Mouse (Mus musculus): ENCODE results near the gene Actl10. TPM values are rescaled to one million over a fixed set of nuclear protein-coding genes. Genes with fewer than 3 reads are reported as not detected.

Gene Actl10
- polyA plus RNA-seq, 1 experiment from 2014 or later = not detected

DNA sequence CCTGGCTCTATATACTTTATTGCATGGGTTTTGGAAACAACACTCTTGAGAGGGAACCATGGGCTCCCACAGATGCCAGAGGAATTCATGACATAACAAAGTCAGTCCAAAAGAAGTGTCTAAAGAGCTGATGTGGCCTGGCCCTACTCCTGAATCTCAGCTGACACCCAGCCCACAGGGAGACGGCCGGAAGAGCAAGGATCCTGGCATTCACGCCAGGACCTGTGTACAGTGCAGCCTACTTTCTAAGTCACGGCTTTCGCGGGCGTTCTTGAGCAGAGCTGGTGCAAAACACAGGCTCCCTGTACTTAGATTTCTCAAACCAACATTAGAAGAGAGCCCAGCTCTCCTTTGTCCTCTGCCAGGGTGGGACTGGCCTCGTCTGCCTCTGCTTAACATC is 29.0 kb downstream of the Actl10 start:
- Histone ChIP-seq H3K4me1 (ENCODE audit: insufficient read depth, low read depth, low read length) (no peaks in the 10 kb centered on the region), H3K27me3 (replicated peaks; ENCODE audit: insufficient read depth, low read length) (no peaks in the 10 kb centered on the region), H3K4me3 (ENCODE audit: low read depth, low read length) (no peak overlapping the region), H3K36me3 (ENCODE audit: insufficient read depth, low read length) (no peaks in the 10 kb centered on the region), H3K9me3 (ENCODE audit: low read length) (no peaks in the 10 kb centered on the region), H3K4me2 (replicated peaks; ENCODE audit: low read depth, low read length) (no peak overlapping the region), H3K9ac (replicated peaks; ENCODE audit: low read depth) (no peak overlapping the region), H3K27ac (ENCODE audit: low read length) (no peak overlapping the region)
- TF ChIP-seq EP300 (IDR thresholded peaks at IDR 0.05) (no peak), CTCF (IDR thresholded peaks at IDR 0.05) (no peak)
- DNase-seq (ENCODE audit: low spot score) (peak; percentile 49), ATAC-seq (peak; percentile 66)
- WGBS = 51% methylated on average over 8 of the region's 8 CpGs

DNA sequence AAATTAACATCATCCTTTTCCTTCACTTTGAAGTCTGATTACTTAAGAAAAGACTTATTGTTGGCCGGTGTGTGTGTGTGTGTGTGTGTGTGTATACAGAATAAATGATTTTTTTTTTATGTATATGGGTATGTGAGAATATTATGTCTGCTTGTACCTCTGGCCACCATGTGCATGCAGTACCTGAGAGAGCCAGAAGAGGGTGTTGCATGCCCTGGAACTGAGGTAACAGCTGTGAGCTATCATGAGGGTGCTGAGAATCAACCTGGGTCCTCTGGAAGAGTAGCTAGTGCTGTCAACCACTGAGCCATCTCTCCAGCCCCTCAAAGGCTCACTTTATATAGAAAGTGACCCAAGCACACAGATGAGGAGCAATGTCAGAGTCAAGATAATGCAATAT is 29.8 kb downstream of the Actl10 start:
- Histone ChIP-seq H3K9ac (replicated peaks; ENCODE audit: low read depth) (no peak overlapping the region), H3K9me3 (ENCODE audit: low read length) (no peaks in the 10 kb centered on the region), H3K27me3 (replicated peaks; ENCODE audit: insufficient read depth, low read length) (no peaks in the 10 kb centered on the region), H3K27ac (ENCODE audit: low read length) (no peak overlapping the region), H3K36me3 (ENCODE audit: insufficient read depth, low read length) (no peaks in the 10 kb centered on the region), H3K4me1 (ENCODE audit: insufficient read depth, low read depth, low read length) (no peaks in the 10 kb centered on the region), H3K4me3 (ENCODE audit: low read depth, low read length) (no peak overlapping the region), H3K4me2 (replicated peaks; ENCODE audit: low read depth, low read length) (no peak overlapping the region)
- TF ChIP-seq CTCF (IDR thresholded peaks at IDR 0.05) = peak; percentile 27; the same call in 1 of the 2 replicates
- no peak for TF ChIP-seq EP300 (IDR thresholded peaks at IDR 0.05)
- 78% methylated on average over 1 of the region's 1 CpGs for WGBS
- ATAC-seq (no peak), DNase-seq (ENCODE audit: low spot score) (no peak)

DNA sequence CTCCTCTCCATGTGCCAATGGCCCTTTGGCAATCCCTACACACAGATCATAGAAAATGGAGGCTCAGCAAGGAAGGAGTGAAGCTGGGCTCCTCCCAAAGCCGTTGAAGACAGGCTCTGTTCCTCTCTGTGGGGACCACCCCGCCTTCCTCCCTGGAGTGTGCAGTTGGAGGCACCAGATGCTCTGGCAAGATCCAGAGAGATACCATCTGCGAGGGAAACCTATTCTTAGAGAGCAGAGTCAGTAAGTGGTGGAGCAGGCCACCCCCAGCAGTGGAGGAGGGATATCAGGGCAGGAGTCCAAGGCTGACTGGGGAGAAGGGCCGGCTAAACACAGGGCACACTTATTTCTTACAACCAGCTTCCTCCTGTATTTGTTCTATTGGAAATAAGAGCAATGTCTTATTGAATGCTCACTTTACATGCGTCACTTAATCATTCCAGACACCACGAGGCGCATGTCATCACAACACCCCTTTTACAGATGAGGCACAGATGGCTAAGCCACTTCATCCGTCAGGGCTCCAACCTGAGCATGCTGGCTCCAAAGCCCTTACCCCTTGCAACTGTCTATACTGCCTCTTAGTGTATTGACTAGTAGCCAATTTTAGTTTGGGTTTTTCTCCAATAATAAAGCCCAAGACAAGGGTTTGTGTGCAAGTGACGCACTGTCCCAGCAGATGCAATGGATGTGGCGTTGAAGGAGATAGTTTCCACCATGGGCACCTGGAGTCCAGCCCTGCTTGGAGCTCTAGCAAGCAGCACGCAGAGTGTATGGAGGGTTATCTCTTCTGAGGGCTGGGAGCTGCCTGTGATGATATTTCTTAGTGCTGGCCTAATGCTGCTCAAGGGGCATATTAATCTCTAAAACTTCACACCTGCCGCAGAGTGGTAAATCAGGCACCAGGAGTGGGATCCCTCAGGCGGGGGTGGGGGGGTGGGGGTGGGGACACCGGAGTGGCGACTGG is 32.6 kb downstream of the Actl10 start:
- no peak overlapping the region for H3K4me2 ChIP-seq (replicated peaks; ENCODE audit: low read depth, low read length)
- 50% methylated on average over 15 of the region's 15 CpGs for WGBS
- no peak overlapping the region for H3K27ac ChIP-seq (ENCODE audit: low read length)

DNA sequence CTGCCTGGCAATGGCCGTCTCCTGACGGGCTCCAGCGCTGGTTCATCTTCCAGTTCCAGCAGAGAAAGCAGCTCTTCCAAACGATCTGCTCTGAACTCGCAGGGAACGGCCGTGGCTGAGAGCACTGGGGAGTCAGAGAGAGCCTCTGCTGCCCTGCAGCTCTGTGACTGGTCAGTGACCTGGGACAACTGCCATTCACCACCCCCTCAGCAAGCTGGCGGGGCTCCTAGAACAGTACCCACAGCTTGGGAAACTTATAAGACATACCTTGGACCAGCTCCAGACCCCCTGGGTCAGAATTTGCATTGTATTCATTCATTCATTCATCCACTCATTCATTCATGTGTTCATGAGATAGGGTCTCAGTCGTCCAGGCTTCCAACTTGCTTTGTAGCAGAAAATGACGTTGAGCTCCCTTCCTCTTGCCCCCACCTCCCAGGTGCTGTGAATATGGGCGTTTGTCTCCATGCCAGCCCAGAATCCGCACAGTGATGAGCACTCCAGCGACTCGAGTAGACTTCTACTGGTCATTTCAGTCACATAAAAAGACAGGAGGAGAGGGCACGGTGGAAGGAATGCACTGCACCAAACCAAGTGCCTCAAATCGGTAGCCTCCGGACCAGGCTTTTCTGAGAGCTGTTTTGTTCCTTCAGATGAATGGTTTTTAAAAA is 33.5 kb downstream of the Actl10 start:
- Histone ChIP-seq H3K4me1 (ENCODE audit: insufficient read depth, low read depth, low read length) (no peaks in the 10 kb centered on the region), H3K9ac (replicated peaks; ENCODE audit: low read depth) (no peak overlapping the region), H3K4me3 (ENCODE audit: low read depth, low read length) (no peak overlapping the region), H3K27me3 (replicated peaks; ENCODE audit: insufficient read depth, low read length) (no peaks in the 10 kb centered on the region), H3K4me2 (replicated peaks; ENCODE audit: low read depth, low read length) (no peak overlapping the region), H3K36me3 (ENCODE audit: insufficient read depth, low read length) (peaks cover 9% of the 10 kb centered on the region; the same call in 1 of the 2 replicates), H3K27ac (ENCODE audit: low read length) (no peak overlapping the region), H3K9me3 (ENCODE audit: low read length) (no peaks in the 10 kb centered on the region)
- ATAC-seq (no peak), DNase-seq (ENCODE audit: low spot score) (no peak)
- WGBS = 49% methylated on average over 17 of the region's 17 CpGs
- TF ChIP-seq EP300 (IDR thresholded peaks at IDR 0.05) (no peak), CTCF (IDR thresholded peaks at IDR 0.05) (no peak)

More for the DNA sequence above, 32.6 kb downstream of the Actl10 start:
- peak; percentile 64 for ATAC-seq
- Histone ChIP-seq H3K27me3 (replicated peaks; ENCODE audit: insufficient read depth, low read length) (no peaks in the 10 kb centered on the region), H3K4me1 (ENCODE audit: insufficient read depth, low read depth, low read length) (no peaks in the 10 kb centered on the region), H3K36me3 (ENCODE audit: insufficient read depth, low read length) (peaks cover 9% of the 10 kb centered on the region; the same call in 1 of the 2 replicates), H3K9ac (replicated peaks; ENCODE audit: low read depth) (no peak overlapping the region), H3K9me3 (ENCODE audit: low read length) (no peaks in the 10 kb centered on the region), H3K4me3 (ENCODE audit: low read depth, low read length) (no peak overlapping the region)
- no peak for TF ChIP-seq EP300 (IDR thresholded peaks at IDR 0.05)
- no peak for TF ChIP-seq CTCF (IDR thresholded peaks at IDR 0.05)
- DNase-seq (ENCODE audit: low spot score) = peak; percentile 61

DNA sequence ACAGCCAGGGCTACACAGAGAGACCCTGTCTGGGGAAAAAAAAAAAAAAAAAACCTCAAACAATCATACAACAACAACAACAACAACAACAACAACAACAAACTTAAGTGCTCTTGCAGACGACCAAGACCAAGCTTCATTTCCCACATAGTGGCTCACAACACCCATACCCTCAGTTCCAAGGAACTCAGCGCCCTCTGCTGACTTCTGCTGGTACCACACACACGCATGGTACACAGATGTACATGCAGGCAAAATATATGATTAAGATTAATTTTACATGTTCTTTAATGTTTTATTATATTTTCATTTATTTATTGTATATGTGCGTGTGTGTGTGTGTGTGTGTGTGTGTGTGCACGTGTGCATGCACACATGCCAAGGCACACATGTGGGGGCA is 34.8 kb downstream of the Actl10 start:
- WGBS = 72% methylated on average over 5 of the region's 5 CpGs
- Histone ChIP-seq H3K27me3 (replicated peaks; ENCODE audit: insufficient read depth, low read length) (no peaks in the 10 kb centered on the region), H3K9ac (replicated peaks; ENCODE audit: low read depth) (no peak overlapping the region), H3K4me3 (ENCODE audit: low read depth, low read length) (no peak overlapping the region), H3K4me2 (replicated peaks; ENCODE audit: low read depth, low read length) (no peak overlapping the region), H3K36me3 (ENCODE audit: insufficient read depth, low read length) (peaks cover 9% of the 10 kb centered on the region; the same call in 1 of the 2 replicates), H3K27ac (ENCODE audit: low read length) (no peak overlapping the region), H3K9me3 (ENCODE audit: low read length) (no peaks in the 10 kb centered on the region), H3K4me1 (ENCODE audit: insufficient read depth, low read depth, low read length) (no peaks in the 10 kb centered on the region)
- TF ChIP-seq EP300 (IDR thresholded peaks at IDR 0.05) (no peak), CTCF (IDR thresholded peaks at IDR 0.05) (peak; percentile 71)
- peak; percentile 31 for DNase-seq (ENCODE audit: low spot score)
- ATAC-seq = no peak

DNA sequence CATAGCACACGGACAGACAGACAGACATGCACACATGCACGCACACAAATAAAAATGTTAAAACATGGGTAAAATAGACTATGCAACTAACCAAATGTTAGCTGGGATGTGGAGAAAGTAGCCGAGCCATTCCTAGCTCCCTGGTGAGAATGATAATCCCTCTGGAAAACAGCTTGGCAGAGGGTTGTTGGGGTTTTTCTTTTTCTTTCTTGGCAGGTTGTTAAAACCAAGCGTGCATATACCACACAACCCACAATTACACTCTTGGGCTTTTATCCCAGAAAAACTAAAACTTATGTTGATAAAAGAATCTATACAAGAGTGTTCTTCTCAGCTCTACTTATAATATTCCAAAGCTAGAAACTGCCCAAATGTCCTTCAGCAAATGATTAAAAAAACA is 37.5 kb downstream of the Actl10 start:
- DNase-seq (ENCODE audit: low spot score) (no peak), ATAC-seq (no peak)
- Histone ChIP-seq H3K27ac (ENCODE audit: low read length) (no peak overlapping the region), H3K4me1 (ENCODE audit: insufficient read depth, low read depth, low read length) (no peaks in the 10 kb centered on the region), H3K9ac (replicated peaks; ENCODE audit: low read depth) (no peak overlapping the region), H3K4me2 (replicated peaks; ENCODE audit: low read depth, low read length) (no peak overlapping the region), H3K27me3 (replicated peaks; ENCODE audit: insufficient read depth, low read length) (no peaks in the 10 kb centered on the region), H3K36me3 (ENCODE audit: insufficient read depth, low read length) (peaks cover 12% of the 10 kb centered on the region; the same call in 1 of the 2 replicates), H3K4me3 (ENCODE audit: low read depth, low read length) (no peak overlapping the region), H3K9me3 (ENCODE audit: low read length) (no peaks in the 10 kb centered on the region)
- TF ChIP-seq CTCF (IDR thresholded peaks at IDR 0.05) (no peak), EP300 (IDR thresholded peaks at IDR 0.05) (no peak)
- 82% methylated on average over 4 of the region's 4 CpGs for WGBS
